Mouse (Mus musculus): ENCODE measurements around the gene 4930447C04Rik. TPM values are rescaled to one million over a fixed set of nuclear protein-coding genes. Genes with fewer than 3 reads are reported as not detected.

Gene 4930447C04Rik
- polyA plus RNA-seq, 1 experiment from 2014 or later, result 1.0 TPM

GRCm38 (mm10) chr12:72970620-72971019 is 30.0 kb upstream of the 4930447C04Rik start:
- Histone ChIP-seq H3K4me2 (ENCODE audit: low read length) (no peak overlapping the region), H3K9me3 (ENCODE audit: control insufficient read depth, low read length) (no peaks in the 10 kb centered on the region), H3K27ac (ENCODE audit: low read depth) (no peak overlapping the region), H3K36me3 (ENCODE audit: control insufficient read depth, insufficient read depth, low read length) (no peaks in the 10 kb centered on the region), H3K4me3 (ENCODE audit: low read depth, low read length) (no peak overlapping the region), H3K27me3 (replicated peaks; ENCODE audit: control insufficient read depth, insufficient read depth, low read length) (no peaks in the 10 kb centered on the region), H3K4me1 (replicated peaks; ENCODE audit: control insufficient read depth, insufficient read depth, low read length) (no peaks in the 10 kb centered on the region), H3K9ac (ENCODE audit: low read length) (no peak overlapping the region)
- WGBS, result 68% methylated on average over 14 of the region's 14 CpGs
- DNase-seq (ENCODE audit: low spot score) (no peak), ATAC-seq (replicated peaks; ENCODE audit: low FRiP score, low TSS enrichment, low read depth) (no peak)

GRCm38 (mm10) chr12:72967541-72967940 is 27.0 kb upstream of the 4930447C04Rik start:
- no peak overlapping the region for H3K4me3 ChIP-seq (ENCODE audit: low read depth, low read length)
- H3K36me3 ChIP-seq (ENCODE audit: control insufficient read depth, insufficient read depth, low read length), result no peaks in the 10 kb centered on the region
- WGBS, result 79% methylated on average over 7 of the region's 7 CpGs

GRCm38 (mm10) chr12:72962761-72963160 is 22.2 kb upstream of the 4930447C04Rik start:
- no peaks in the 10 kb centered on the region for H3K36me3 ChIP-seq (ENCODE audit: control insufficient read depth, insufficient read depth, low read length)
- H3K9ac ChIP-seq (ENCODE audit: low read length), result no peak overlapping the region
- no peaks in the 10 kb centered on the region for H3K4me1 ChIP-seq (replicated peaks; ENCODE audit: control insufficient read depth, insufficient read depth, low read length)
- no peaks in the 10 kb centered on the region for H3K27me3 ChIP-seq (replicated peaks; ENCODE audit: control insufficient read depth, insufficient read depth, low read length)
- DNase-seq (ENCODE audit: low spot score), result no peak
- no peak overlapping the region for H3K4me2 ChIP-seq (ENCODE audit: low read length)
- H3K27ac ChIP-seq (ENCODE audit: low read depth), result no peak overlapping the region
- H3K4me3 ChIP-seq (ENCODE audit: low read depth, low read length), result no peak overlapping the region
- no peak for ATAC-seq (replicated peaks; ENCODE audit: low FRiP score, low TSS enrichment, low read depth)
- 64% methylated on average over 6 of the region's 6 CpGs for WGBS
- H3K9me3 ChIP-seq (ENCODE audit: control insufficient read depth, low read length), result no peaks in the 10 kb centered on the region

More at GRCm38 (mm10) chr12:72967541-72967940, 27.0 kb upstream of the 4930447C04Rik start:
- no peaks in the 10 kb centered on the region for H3K4me1 ChIP-seq (replicated peaks; ENCODE audit: control insufficient read depth, insufficient read depth, low read length)
- no peak overlapping the region for H3K27ac ChIP-seq (ENCODE audit: low read depth)
- DNase-seq (ENCODE audit: low spot score) (no peak), ATAC-seq (replicated peaks; ENCODE audit: low FRiP score, low TSS enrichment, low read depth) (no peak)
- no peak overlapping the region for H3K9ac ChIP-seq (ENCODE audit: low read length)
- H3K4me2 ChIP-seq (ENCODE audit: low read length), result no peak overlapping the region
- no peaks in the 10 kb centered on the region for H3K9me3 ChIP-seq (ENCODE audit: control insufficient read depth, low read length)
- H3K27me3 ChIP-seq (replicated peaks; ENCODE audit: control insufficient read depth, insufficient read depth, low read length), result no peaks in the 10 kb centered on the region

- no peak for ATAC-seq (replicated peaks; ENCODE audit: low FRiP score, low TSS enrichment, low read depth)
- no peaks in the 10 kb centered on the region for H3K9me3 ChIP-seq (ENCODE audit: control insufficient read depth, low read length)
- H3K4me1 ChIP-seq (replicated peaks; ENCODE audit: control insufficient read depth, insufficient read depth, low read length), result no peaks in the 10 kb centered on the region
These were observed 17.9 kb upstream of the 4930447C04Rik start for GRCm38 (mm10) chr12:72958446-72958845.

GRCm38 (mm10) chr12:72957829-72958424 is 17.4 kb upstream of the 4930447C04Rik start:
- no peak overlapping the region for H3K27ac ChIP-seq (ENCODE audit: low read depth)
- 0 out of 2 replicates have a peak, but pooled peaks cover 2% of the 10 kb centered on the region for H3K27me3 ChIP-seq (replicated peaks; ENCODE audit: control insufficient read depth, insufficient read depth, low read length)
- no peak overlapping the region for H3K4me2 ChIP-seq (ENCODE audit: low read length)
- H3K36me3 ChIP-seq (ENCODE audit: control insufficient read depth, insufficient read depth, low read length), result no peaks in the 10 kb centered on the region
- no peak for ATAC-seq (replicated peaks; ENCODE audit: low FRiP score, low TSS enrichment, low read depth)
- DNase-seq (ENCODE audit: low spot score), result peak; percentile 32
- H3K9me3 ChIP-seq (ENCODE audit: control insufficient read depth, low read length), result no peaks in the 10 kb centered on the region
- no peak overlapping the region for H3K4me3 ChIP-seq (ENCODE audit: low read depth, low read length)
- WGBS, result 74% methylated on average over 6 of the region's 6 CpGs
- no peak overlapping the region for H3K9ac ChIP-seq (ENCODE audit: low read length)
- no peaks in the 10 kb centered on the region for H3K4me1 ChIP-seq (replicated peaks; ENCODE audit: control insufficient read depth, insufficient read depth, low read length)

More at GRCm38 (mm10) chr12:72958446-72958845, 17.9 kb upstream of the 4930447C04Rik start:
- no peak for DNase-seq (ENCODE audit: low spot score)
- no peak overlapping the region for H3K27ac ChIP-seq (ENCODE audit: low read depth)
- H3K36me3 ChIP-seq (ENCODE audit: control insufficient read depth, insufficient read depth, low read length), result no peaks in the 10 kb centered on the region
- 0 out of 2 replicates have a peak, but pooled peaks cover 2% of the 10 kb centered on the region for H3K27me3 ChIP-seq (replicated peaks; ENCODE audit: control insufficient read depth, insufficient read depth, low read length)
- 92% methylated on average over 3 of the region's 3 CpGs for WGBS
- no peak overlapping the region for H3K9ac ChIP-seq (ENCODE audit: low read length)
- no peak overlapping the region for H3K4me3 ChIP-seq (ENCODE audit: low read depth, low read length)
- H3K4me2 ChIP-seq (ENCODE audit: low read length), result no peak overlapping the region

- Histone ChIP-seq H3K9ac (ENCODE audit: low read length) (no peak overlapping the region), H3K27me3 (replicated peaks; ENCODE audit: control insufficient read depth, insufficient read depth, low read length) (peaks cover 20% of the 10 kb centered on the region; the same call in 1 of the 2 replicates), H3K36me3 (ENCODE audit: control insufficient read depth, insufficient read depth, low read length) (no peaks in the 10 kb centered on the region), H3K4me3 (ENCODE audit: low read depth, low read length) (no peak overlapping the region), H3K4me1 (replicated peaks; ENCODE audit: control insufficient read depth, insufficient read depth, low read length) (no peaks in the 10 kb centered on the region), H3K27ac (ENCODE audit: low read depth) (no peak overlapping the region), H3K9me3 (ENCODE audit: control insufficient read depth, low read length) (no peaks in the 10 kb centered on the region), H3K4me2 (ENCODE audit: low read length) (no peak overlapping the region)
- 46% methylated on average over 4 of the region's 4 CpGs for WGBS
- DNase-seq (ENCODE audit: low spot score), result peak; percentile 24
- ATAC-seq (replicated peaks; ENCODE audit: low FRiP score, low TSS enrichment, low read depth), result no peak
These were observed 14.3 kb upstream of the 4930447C04Rik start for GRCm38 (mm10) chr12:72954906-72955305.

GRCm38 (mm10) chr12:72953858-72954257 is 13.3 kb upstream of the 4930447C04Rik start:
- no peaks in the 10 kb centered on the region for H3K4me1 ChIP-seq (replicated peaks; ENCODE audit: control insufficient read depth, insufficient read depth, low read length)
- 88% methylated on average over 5 of the region's 5 CpGs for WGBS
- no peaks in the 10 kb centered on the region for H3K36me3 ChIP-seq (ENCODE audit: control insufficient read depth, insufficient read depth, low read length)
- no peaks in the 10 kb centered on the region for H3K9me3 ChIP-seq (ENCODE audit: control insufficient read depth, low read length)
- H3K27me3 ChIP-seq (replicated peaks; ENCODE audit: control insufficient read depth, insufficient read depth, low read length), result peaks cover 28% of the 10 kb centered on the region
- no peak overlapping the region for H3K9ac ChIP-seq (ENCODE audit: low read length)
- DNase-seq (ENCODE audit: low spot score), result no peak
- ATAC-seq (replicated peaks; ENCODE audit: low FRiP score, low TSS enrichment, low read depth), result no peak
- H3K4me2 ChIP-seq (ENCODE audit: low read length), result no peak overlapping the region
- H3K4me3 ChIP-seq (ENCODE audit: low read depth, low read length), result no peak overlapping the region
- no peak overlapping the region for H3K27ac ChIP-seq (ENCODE audit: low read depth)

GRCm38 (mm10) chr12:72953089-72953488 is 12.5 kb upstream of the 4930447C04Rik start:
- WGBS, result 81% methylated on average over 5 of the region's 5 CpGs
- H3K4me1 ChIP-seq (replicated peaks; ENCODE audit: control insufficient read depth, insufficient read depth, low read length), result no peaks in the 10 kb centered on the region
- H3K27me3 ChIP-seq (replicated peaks; ENCODE audit: control insufficient read depth, insufficient read depth, low read length), result peaks cover 36% of the 10 kb centered on the region
- H3K27ac ChIP-seq (ENCODE audit: low read depth), result no peak overlapping the region
- no peak overlapping the region for H3K9ac ChIP-seq (ENCODE audit: low read length)
- H3K36me3 ChIP-seq (ENCODE audit: control insufficient read depth, insufficient read depth, low read length), result no peaks in the 10 kb centered on the region
- ATAC-seq (replicated peaks; ENCODE audit: low FRiP score, low TSS enrichment, low read depth) (no peak), DNase-seq (ENCODE audit: low spot score) (no peak)
- no peak overlapping the region for H3K4me3 ChIP-seq (ENCODE audit: low read depth, low read length)
- no peak overlapping the region for H3K4me2 ChIP-seq (ENCODE audit: low read length)
- no peaks in the 10 kb centered on the region for H3K9me3 ChIP-seq (ENCODE audit: control insufficient read depth, low read length)

- no peaks in the 10 kb centered on the region for H3K9me3 ChIP-seq (ENCODE audit: control insufficient read depth, low read length)
- H3K27me3 ChIP-seq (replicated peaks; ENCODE audit: control insufficient read depth, insufficient read depth, low read length), result peaks cover 89% of the 10 kb centered on the region
- no peak overlapping the region for H3K27ac ChIP-seq (ENCODE audit: low read depth)
- DNase-seq (ENCODE audit: low spot score) (no peak), ATAC-seq (replicated peaks; ENCODE audit: low FRiP score, low TSS enrichment, low read depth) (no peak)
- no peaks in the 10 kb centered on the region for H3K36me3 ChIP-seq (ENCODE audit: control insufficient read depth, insufficient read depth, low read length)
- H3K4me3 ChIP-seq (ENCODE audit: low read depth, low read length), result no peak overlapping the region
- H3K4me1 ChIP-seq (replicated peaks; ENCODE audit: control insufficient read depth, insufficient read depth, low read length), result peaks cover 5% of the 10 kb centered on the region; the same call in 1 of the 2 replicates
- 17% methylated on average over 2 of the region's 2 CpGs for WGBS
- no peak overlapping the region for H3K9ac ChIP-seq (ENCODE audit: low read length)
- no peak overlapping the region for H3K4me2 ChIP-seq (ENCODE audit: low read length)
These were observed 6.8 kb upstream of the 4930447C04Rik start for GRCm38 (mm10) chr12:72947335-72947734.

Data from intestine, embryonic 14.5 days (tissue).